ENCODE assay signal across 10 mouse cellular contexts in the genomic region with DNA sequence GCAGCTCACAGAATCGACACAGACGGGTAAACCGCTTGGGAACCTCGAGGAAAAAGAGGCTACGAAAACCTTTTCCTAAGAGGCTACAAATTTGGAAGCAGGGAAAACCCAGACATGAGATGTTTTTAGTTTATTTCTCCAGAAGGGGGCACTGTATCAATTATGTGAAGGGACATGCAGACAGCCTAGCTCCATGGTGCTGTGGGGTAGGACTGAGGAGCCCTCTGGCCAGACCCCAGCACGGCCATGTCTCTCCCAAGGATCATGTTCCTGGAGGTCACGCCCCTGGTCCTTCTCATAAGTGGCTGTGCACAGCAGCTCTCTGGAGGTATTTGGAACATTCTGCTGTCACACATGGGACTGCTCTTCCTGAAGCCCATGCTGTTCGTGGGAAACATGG. TPM values are rescaled to one million over a fixed set of nuclear protein-coding genes. Genes with fewer than 3 reads are reported as not detected.
DNase-seq lines count a peak whose midpoint lies in the region; ATAC-seq and TF ChIP-seq lines count a peak whose summit lies in the region.
"Had no signal": no experiment of that assay in that cellular context is flagged by ENCODE, and none has a peak within 500 bp of the region (broad histone marks: within the 10 kb centered on the region; RNA-seq: fewer than 3 reads in every experiment).

No protein-coding gene starts in this region.

- ATAC-seq in CD4-positive, CD25-positive, alpha-beta regulatory T cell, adult 4 months = no peak
- no peak for ATAC-seq in intestine, postnatal 0 days
- no peak for ATAC-seq in intestine, embryonic 15.5 days
- peak; percentile 31; the same call in 1 of the 2 replicates for ATAC-seq in megakaryocyte, adult 5-6 weeks (ENCODE audit: poor library complexity, severe bottlenecking)
- ATAC-seq in megakaryocyte-erythroid progenitor cell, adult 5-6 weeks (replicated peaks; ENCODE audit: low FRiP score, low TSS enrichment, poor library complexity, severe bottlenecking) = no peak

- no peaks in the 10 kb centered on the region for H3K4me1 ChIP-seq in intestine, postnatal 0 days (replicated peaks; ENCODE audit: control insufficient read depth, insufficient read depth, low read length)
- H3K4me1 ChIP-seq in intestine, embryonic 15.5 days (replicated peaks) = peaks cover 2% of the 10 kb centered on the region; the same call in 1 of the 2 replicates
- peaks cover 66% of the 10 kb centered on the region for H3K4me1 ChIP-seq in E14TG2a.4 (replicated peaks; ENCODE audit: low read depth, low read length)

- H3K9me3 ChIP-seq in intestine, postnatal 0 days (ENCODE audit: control insufficient read depth) = no peaks in the 10 kb centered on the region
- no peaks in the 10 kb centered on the region for H3K9me3 ChIP-seq in intestine, embryonic 15.5 days
- H3K9me3 ChIP-seq in E14TG2a.4 (ENCODE audit: low read length) = no peaks in the 10 kb centered on the region
- H3K9me3 ChIP-seq: embryonic facial prominence, embryonic 13.5 days; megakaryocyte, embryonic 14.5 days had no signal

- H3K36me3 ChIP-seq in intestine, postnatal 0 days (ENCODE audit: control insufficient read depth, insufficient read depth) = peaks cover 37% of the 10 kb centered on the region
- peaks cover 31% of the 10 kb centered on the region for H3K36me3 ChIP-seq in intestine, embryonic 15.5 days
- H3K36me3 ChIP-seq in E14TG2a.4 (ENCODE audit: insufficient read depth, low read length) = peaks cover 87% of the 10 kb centered on the region

- no peak overlapping the region for H3K27ac ChIP-seq in intestine, postnatal 0 days (ENCODE audit: low read depth, low read length)
- H3K27ac ChIP-seq in intestine, embryonic 15.5 days = no peak overlapping the region
- H3K27ac ChIP-seq: embryonic facial prominence, embryonic 13.5 days had no signal

- DNase-seq in CD4-positive, CD25-positive, alpha-beta regulatory T cell, adult 2 months (ENCODE audit: low read depth, low spot score) = peak; percentile 50
- DNase-seq in ovary, postnatal 14 days (ENCODE audit: low spot score) = no peak

- TF ChIP-seq CTCF in intestine, postnatal 0 days (IDR thresholded peaks at IDR 0.05; ENCODE audit: low read depth) = peak; percentile 52
- TF ChIP-seq CTCF in E14TG2a.4 (conservative IDR thresholded peaks at IDR 0.05; ENCODE audit: low read length) = peak; percentile 36

- H3K4me2 ChIP-seq in intestine, postnatal 0 days (replicated peaks; ENCODE audit: low read depth) = no peak overlapping the region
- no peak overlapping the region for H3K4me2 ChIP-seq in intestine, embryonic 15.5 days (replicated peaks)
- H3K4me2 ChIP-seq: embryonic facial prominence, embryonic 13.5 days had no signal

- H3K4me3 ChIP-seq in intestine, postnatal 0 days (ENCODE audit: low read depth, low read length) = no peak overlapping the region
- H3K4me3 ChIP-seq in intestine, embryonic 15.5 days (replicated peaks) = no peak overlapping the region
- H3K4me3 ChIP-seq in E14TG2a.4 (replicated peaks; ENCODE audit: low read length) = no peak overlapping the region
- H3K4me3 ChIP-seq: embryonic facial prominence, embryonic 13.5 days; megakaryocyte, embryonic 14.5 days had no signal

- H3K9ac ChIP-seq in intestine, postnatal 0 days (ENCODE audit: low read depth, low read length) = no peak overlapping the region
- H3K9ac ChIP-seq in intestine, embryonic 15.5 days = no peak overlapping the region
- H3K9ac ChIP-seq: embryonic facial prominence, embryonic 13.5 days had no signal

- 79% methylated on average over 8 of the region's 8 CpGs for WGBS in intestine, postnatal 0 days
- WGBS in intestine, embryonic 15.5 days = 77% methylated on average over 8 of the region's 8 CpGs

- H3K27me3 ChIP-seq in intestine, postnatal 0 days (replicated peaks; ENCODE audit: control insufficient read depth, insufficient read depth, low read length) = no peaks in the 10 kb centered on the region
- H3K27me3 ChIP-seq in intestine, embryonic 15.5 days (replicated peaks) = no peaks in the 10 kb centered on the region
- H3K27me3 ChIP-seq in E14TG2a.4 (ENCODE audit: insufficient read depth, low read length) = no peaks in the 10 kb centered on the region
- H3K27me3 ChIP-seq: embryonic facial prominence, embryonic 13.5 days; megakaryocyte, embryonic 14.5 days had no signal

RNA-seq across cellular contexts. Expression of gene Thap3, which starts 8.1 kb away (rescaled TPM):
- 100 to 1,000 TPM; 126 to 167 TPM for polyA plus RNA-seq in CD4-positive, CD25-positive, alpha-beta regulatory T cell, adult 4 months (2017; shearing (Covaris generic))
- 15.4 and 16.6 TPM in 2 replicates for polyA plus RNA-seq in intestine, postnatal 0 days (2015; fragmentation: Nextera tagmentation; extraction: Ambion mirVana)
- 31.2 and 32.0 TPM in 2 replicates for polyA plus RNA-seq in intestine, embryonic 15.5 days (2015; fragmentation: Nextera tagmentation; extraction: Ambion mirVana)
- total RNA-seq in megakaryocyte, adult 5-6 weeks (2015) = 9.6 and 11.2 TPM in 2 replicates
- 10.3 and 12.9 TPM in 2 replicates for total RNA-seq in megakaryocyte, adult 5-6 weeks (2017)
- 2.1 and 7.3 TPM in 2 replicates for total RNA-seq in megakaryocyte-erythroid progenitor cell, adult 5-6 weeks (2014; fragmentation: Nextera tagmentation)
- total RNA-seq in megakaryocyte-erythroid progenitor cell, adult 5-6 weeks (2017) = 1.4 and 9.6 TPM in 2 replicates

RNA-seq across cellular contexts. Expression of gene Phf13, which starts 15.4 kb away (rescaled TPM):
- polyA plus RNA-seq in CD4-positive, CD25-positive, alpha-beta regulatory T cell, adult 4 months (2017; shearing (Covaris generic)) = 1 to 10 TPM; 1.8 to 5.0 TPM
- 10.6 and 11.0 TPM in 2 replicates for polyA plus RNA-seq in intestine, postnatal 0 days (2015; fragmentation: Nextera tagmentation; extraction: Ambion mirVana)
- 20.4 and 21.0 TPM in 2 replicates for polyA plus RNA-seq in intestine, embryonic 15.5 days (2015; fragmentation: Nextera tagmentation; extraction: Ambion mirVana)
- total RNA-seq in megakaryocyte, adult 5-6 weeks (2015) = 3.9 and 5.6 TPM in 2 replicates
- total RNA-seq in megakaryocyte, adult 5-6 weeks (2017) = 4.0 and 4.5 TPM in 2 replicates
- 0.15 and 0.52 TPM in 2 replicates for total RNA-seq in megakaryocyte-erythroid progenitor cell, adult 5-6 weeks (2014; fragmentation: Nextera tagmentation)
- total RNA-seq in megakaryocyte-erythroid progenitor cell, adult 5-6 weeks (2017) = 0.09 and 1.5 TPM in 2 replicates

RNA-seq across cellular contexts. Expression of gene Klhl21, which starts 27.9 kb away (rescaled TPM):
- polyA plus RNA-seq in CD4-positive, CD25-positive, alpha-beta regulatory T cell, adult 4 months (2017; shearing (Covaris generic)) = 1 to 10 TPM; 4.0 to 4.4 TPM
- polyA plus RNA-seq in intestine, postnatal 0 days (2015; fragmentation: Nextera tagmentation; extraction: Ambion mirVana) = 5.3 and 5.8 TPM in 2 replicates
- polyA plus RNA-seq in intestine, embryonic 15.5 days (2015; fragmentation: Nextera tagmentation; extraction: Ambion mirVana) = 10.6 and 10.9 TPM in 2 replicates
- total RNA-seq in megakaryocyte, adult 5-6 weeks (2015) = 2.6 and 3.8 TPM in 2 replicates
- total RNA-seq in megakaryocyte, adult 5-6 weeks (2017) = 3.1 and 4.1 TPM in 2 replicates
- 7.0 and 7.6 TPM in 2 replicates for total RNA-seq in megakaryocyte-erythroid progenitor cell, adult 5-6 weeks (2014; fragmentation: Nextera tagmentation)
- total RNA-seq in megakaryocyte-erythroid progenitor cell, adult 5-6 weeks (2017) = 5.1 and 8.3 TPM in 2 replicates

RNA-seq across cellular contexts. Expression of gene Zbtb48, which starts 46.8 kb away (rescaled TPM):
- 10 to 100 TPM; 19.9 to 26.7 TPM for polyA plus RNA-seq in CD4-positive, CD25-positive, alpha-beta regulatory T cell, adult 4 months (2017; shearing (Covaris generic))
- 6.7 and 7.6 TPM in 2 replicates for polyA plus RNA-seq in intestine, postnatal 0 days (2015; fragmentation: Nextera tagmentation; extraction: Ambion mirVana)
- polyA plus RNA-seq in intestine, embryonic 15.5 days (2015; fragmentation: Nextera tagmentation; extraction: Ambion mirVana) = 15.6 and 19.0 TPM in 2 replicates
- 6.9 and 8.1 TPM in 2 replicates for total RNA-seq in megakaryocyte, adult 5-6 weeks (2015)
- 3.8 and 8.9 TPM in 2 replicates for total RNA-seq in megakaryocyte, adult 5-6 weeks (2017)
- total RNA-seq in megakaryocyte-erythroid progenitor cell, adult 5-6 weeks (2014; fragmentation: Nextera tagmentation) = 6.6 and 27.2 TPM in 2 replicates
- 7.0 and 10.6 TPM in 2 replicates for total RNA-seq in megakaryocyte-erythroid progenitor cell, adult 5-6 weeks (2017)

RNA-seq across cellular contexts. Expression of gene Dnajc11, which starts 47.2 kb away (rescaled TPM):
- 10 to 100 TPM; 25.8 to 42.0 TPM for polyA plus RNA-seq in CD4-positive, CD25-positive, alpha-beta regulatory T cell, adult 4 months (2017; shearing (Covaris generic))
- polyA plus RNA-seq in intestine, postnatal 0 days (2015; fragmentation: Nextera tagmentation; extraction: Ambion mirVana) = 25.7 and 29.7 TPM in 2 replicates
- polyA plus RNA-seq in intestine, embryonic 15.5 days (2015; fragmentation: Nextera tagmentation; extraction: Ambion mirVana) = 73.2 and 75.6 TPM in 2 replicates
- total RNA-seq in megakaryocyte, adult 5-6 weeks (2015) = 18.1 and 18.5 TPM in 2 replicates
- total RNA-seq in megakaryocyte, adult 5-6 weeks (2017) = 34.7 and 39.4 TPM in 2 replicates
- total RNA-seq in megakaryocyte-erythroid progenitor cell, adult 5-6 weeks (2014; fragmentation: Nextera tagmentation) = 108 and 114 TPM in 2 replicates
- total RNA-seq in megakaryocyte-erythroid progenitor cell, adult 5-6 weeks (2017) = 85.8 and 110 TPM in 2 replicates
